Mouse (Mus musculus) G1E (cell line): ENCODE measurements around the gene Rab30. TPM values are rescaled to one million over a fixed set of nuclear protein-coding genes. Genes with fewer than 3 reads are reported as not detected.

Experiments used
- ATAC-seq: 2 replicates; pipeline ENCODE4 v1.8.0; 2016; ENCODE audit warnings: mild to moderate bottlenecking; ENCODE audit not compliant: insufficient number of reproducible peaks, poor library complexity, low FRiP score, severe bottlenecking; ENCODE audit errors: extremely low read depth
- DNase-seq: peaks from one replicate; pipeline ENCODE4 v3.0.0; 2012; ENCODE audit warnings: low spot score
- H3K27me3 ChIP-seq: 2 replicates; pipeline ENCODE4 v1.6.1; 2012; ENCODE audit warnings: mild to moderate bottlenecking, low read length, inconsistent platforms; ENCODE audit not compliant: insufficient read depth
- H3K36me3 ChIP-seq: replicated peaks from 2 replicates; pipeline ENCODE3; 2012; ENCODE audit warnings: mild to moderate bottlenecking, inconsistent platforms
- H3K4me1 ChIP-seq: 2 replicates; pipeline ENCODE4 v1.6.1; 2012; ENCODE audit warnings: low read depth, low read length, inconsistent platforms, mixed read lengths; ENCODE audit not compliant: insufficient read depth
- H3K4me3 ChIP-seq: 2 replicates; pipeline ENCODE4 v1.5.1; 2012; ENCODE audit warnings: low read depth, mild to moderate bottlenecking, inconsistent platforms, low read length, moderate library complexity, mixed read lengths
- H3K9me3 ChIP-seq: replicated peaks from 2 replicates; pipeline ENCODE4 v1.6.1; 2012; ENCODE audit warnings: inconsistent platforms
- CTCF ChIP-seq: IDR thresholded peaks from 2 replicates; pipeline ENCODE4 v1.5.1; 2012; ENCODE audit warnings: low read depth, low read length, inconsistent platforms, mixed read lengths
- GATA1 ChIP-seq: IDR thresholded peaks from 2 replicates; pipeline ENCODE4 v1.6.1; 2012; ENCODE audit warnings: borderline replicate concordance, low read length, inconsistent platforms, mixed read lengths
- GATA2 ChIP-seq: IDR thresholded peaks from 2 replicates; pipeline ENCODE4 v1.6.1; 2012; ENCODE audit warnings: low read depth, low read length, inconsistent platforms, borderline replicate concordance
- POLR2AphosphoS5 ChIP-seq: IDR thresholded peaks from 2 replicates; pipeline ENCODE4 v1.6.1; 2012; ENCODE audit warnings: low read depth, low read length, inconsistent platforms; ENCODE audit not compliant: insufficient replicate concordance
- TAL1 ChIP-seq: conservative IDR thresholded peaks from 2 replicates; pipeline ENCODE4 v1.6.1; 2012; ENCODE audit warnings: low read depth, low read length, inconsistent platforms, mixed read lengths
- polyA plus RNA-seq: library from polyadenylated mRNA; stranded (reverse); fragments of >175 nt; gene quantifications from 2 replicates; pipeline ENCODE4 v1.2.3, GENCODE M21; 2012
- total RNA-seq, 2 experiments: library from RNA; stranded (forward) in 1 of 2; stranded (reverse) in 1 of 2; fragments of 200-1000 nt in 1 of 2; fragments of >200 nt in 1 of 2; fragmentation: Nextera tagmentation in 1 of 2; gene quantifications; 2 replicates each; pipeline ENCODE4 v1.2.3; 2014 to 2017

Gene Rab30
- total and polyA plus RNA-seq, 3 experiments, result 0.08 to 4.4 (median 1.6) TPM

DNA sequence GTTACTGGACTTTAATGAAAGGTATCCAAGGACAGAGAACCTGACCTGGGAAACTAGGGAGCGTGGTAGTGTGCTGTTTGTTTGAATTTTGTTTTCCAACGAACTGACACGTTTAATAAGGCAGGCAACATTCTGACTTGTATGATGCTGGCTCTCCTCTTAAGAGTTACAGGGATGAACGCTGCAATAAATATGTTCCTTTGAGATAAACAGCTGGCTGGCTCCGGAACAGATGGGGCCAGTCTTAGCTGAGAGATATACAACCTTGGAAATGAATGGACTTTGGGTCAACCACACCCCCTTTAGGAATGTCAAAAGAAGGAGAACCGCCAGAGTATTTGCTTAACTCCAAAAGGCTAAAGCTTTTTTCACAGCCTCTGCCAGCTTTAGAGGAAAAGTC lies 1.4 kb downstream of the Rab30 start:
- H3K4me3 ChIP-seq, result peak overlapping the region; percentile 88; the same call in 1 of the 2 replicates
- no peak for TF ChIP-seq GATA2
- TF ChIP-seq POLR2AphosphoS5, result no peak
- peak; percentile 46 for TF ChIP-seq TAL1
- TF ChIP-seq CTCF, result no peak
- no peak for TF ChIP-seq GATA1
- no peaks in the 10 kb centered on the region for H3K9me3 ChIP-seq
- no peak for ATAC-seq
- no peak for DNase-seq
- peaks cover 8% of the 10 kb centered on the region; the same call in 1 of the 2 replicates for H3K27me3 ChIP-seq
- H3K36me3 ChIP-seq, result peaks cover 14% of the 10 kb centered on the region
- H3K4me1 ChIP-seq, result peaks cover 34% of the 10 kb centered on the region

DNA sequence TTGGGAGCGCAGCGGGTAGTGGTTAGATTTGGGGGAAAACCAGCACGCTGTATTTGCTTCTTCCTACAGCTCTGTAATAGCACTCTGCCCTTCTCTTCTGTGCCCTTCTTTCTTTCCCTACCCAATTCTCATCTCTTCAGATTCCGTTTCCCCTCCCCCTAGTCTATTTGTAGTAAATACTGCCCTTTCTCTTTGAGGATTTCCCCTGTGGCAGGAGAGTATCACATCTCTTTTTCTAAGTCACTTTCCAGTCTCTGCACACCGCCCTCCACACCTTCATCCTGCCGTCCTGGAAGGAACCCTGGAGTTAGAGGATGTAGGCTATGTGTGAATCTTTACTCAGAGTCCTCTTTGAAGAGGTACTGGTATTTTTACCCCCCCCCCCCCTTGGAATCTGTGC lies 1.9 kb downstream of the Rab30 start:
- H3K4me3 ChIP-seq, result no peak overlapping the region
- peaks cover 33% of the 10 kb centered on the region for H3K4me1 ChIP-seq
- peaks cover 8% of the 10 kb centered on the region; the same call in 1 of the 2 replicates for H3K27me3 ChIP-seq
- peaks cover 9% of the 10 kb centered on the region for H3K36me3 ChIP-seq
- no peaks in the 10 kb centered on the region for H3K9me3 ChIP-seq
- DNase-seq (no peak), ATAC-seq (no peak)
- no peak for TF ChIP-seq CTCF
- no peak for TF ChIP-seq TAL1
- no peak for TF ChIP-seq GATA1

- ATAC-seq (no peak), DNase-seq (no peak)
- Histone ChIP-seq H3K9me3 (no peaks in the 10 kb centered on the region), H3K4me1 (no peaks in the 10 kb centered on the region), H3K27me3 (0 out of 2 replicates have a peak, but pooled peaks cover 6% of the 10 kb centered on the region), H3K4me3 (no peak overlapping the region), H3K36me3 (no peaks in the 10 kb centered on the region)
- TF ChIP-seq POLR2AphosphoS5, result no peak
- no peak for TF ChIP-seq GATA2
- no peak for TF ChIP-seq CTCF
- no peak for TF ChIP-seq TAL1
- TF ChIP-seq GATA1, result no peak
Observed at GRCm38 (mm10) chr7:92750395-92750794, 9.0 kb downstream of the Rab30 start.

DNA sequence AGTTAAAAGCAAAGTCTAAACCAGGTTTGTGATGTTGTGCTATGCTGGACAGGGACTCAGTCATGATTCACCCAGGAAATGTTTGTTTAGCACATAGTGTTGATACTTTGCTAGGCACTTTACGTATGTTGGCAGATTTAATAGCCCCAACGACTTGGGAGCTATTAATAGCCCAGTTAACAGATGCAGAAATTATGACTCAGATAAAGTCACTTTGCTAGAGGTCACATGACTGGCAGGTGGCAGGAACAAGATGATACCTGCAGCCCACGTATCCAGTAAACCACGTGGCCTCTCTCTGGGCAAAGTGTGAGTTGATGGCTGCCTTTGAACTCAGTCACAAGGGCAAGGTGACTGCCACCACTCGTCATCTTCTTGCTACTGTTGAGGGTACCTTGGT lies 16.7 kb downstream of the Rab30 start:
- ATAC-seq (no peak), DNase-seq (no peak)
- Histone ChIP-seq H3K27me3 (no peaks in the 10 kb centered on the region), H3K9me3 (no peaks in the 10 kb centered on the region), H3K4me3 (no peak overlapping the region), H3K36me3 (no peaks in the 10 kb centered on the region), H3K4me1 (no peaks in the 10 kb centered on the region)
- TF ChIP-seq POLR2AphosphoS5 (no peak), CTCF (no peak), GATA2 (no peak), GATA1 (no peak), TAL1 (no peak)

GRCm38 (mm10) chr7:92760651-92761050 lies 19.2 kb downstream of the Rab30 start:
- TF ChIP-seq GATA2 (no peak), GATA1 (no peak), POLR2AphosphoS5 (no peak), CTCF (no peak), TAL1 (no peak)
- no peak overlapping the region for H3K4me3 ChIP-seq
- no peaks in the 10 kb centered on the region for H3K9me3 ChIP-seq
- ATAC-seq (no peak), DNase-seq (no peak)
- no peaks in the 10 kb centered on the region for H3K4me1 ChIP-seq
- H3K36me3 ChIP-seq, result no peaks in the 10 kb centered on the region
- H3K27me3 ChIP-seq, result no peaks in the 10 kb centered on the region

- ATAC-seq (no peak), DNase-seq (no peak)
- no peaks in the 10 kb centered on the region for H3K36me3 ChIP-seq
- no peaks in the 10 kb centered on the region for H3K4me1 ChIP-seq
- no peak overlapping the region for H3K4me3 ChIP-seq
- H3K9me3 ChIP-seq, result no peaks in the 10 kb centered on the region
- no peak for TF ChIP-seq POLR2AphosphoS5
- TF ChIP-seq GATA1, result no peak
- no peak for TF ChIP-seq GATA2
- TF ChIP-seq TAL1, result no peak
- TF ChIP-seq CTCF, result no peak
- no peaks in the 10 kb centered on the region for H3K27me3 ChIP-seq
Observed at GRCm38 (mm10) chr7:92761161-92761560, 19.8 kb downstream of the Rab30 start.

DNA sequence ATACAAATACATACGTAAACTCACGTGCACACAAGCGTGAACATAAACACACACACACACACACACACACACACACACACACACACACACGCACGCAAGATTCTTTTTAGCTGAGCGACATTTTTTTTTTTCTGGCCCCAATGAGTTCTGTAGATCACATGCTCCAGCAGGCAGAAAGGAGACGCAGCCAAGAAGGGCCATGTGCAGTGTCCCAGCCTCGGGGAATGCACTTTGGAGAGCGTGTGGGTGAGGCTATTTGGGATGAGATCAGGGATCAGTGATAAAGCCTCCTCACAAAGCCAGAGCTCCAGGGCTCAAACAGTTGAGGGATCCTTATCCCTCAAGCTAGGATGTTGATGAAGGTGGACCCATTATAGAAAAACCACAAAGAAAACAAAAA lies 24.0 kb downstream of the Rab30 start:
- DNase-seq, result no peak

More for the DNA sequence above, 24.0 kb downstream of the Rab30 start:
- TF ChIP-seq GATA1 (no peak), POLR2AphosphoS5 (no peak), CTCF (no peak), GATA2 (no peak), TAL1 (no peak)
- H3K27me3 ChIP-seq, result peaks cover 2% of the 10 kb centered on the region; the same call in 1 of the 2 replicates
- no peaks in the 10 kb centered on the region for H3K9me3 ChIP-seq
- no peaks in the 10 kb centered on the region for H3K4me1 ChIP-seq
- no peak overlapping the region for H3K4me3 ChIP-seq
- no peaks in the 10 kb centered on the region for H3K36me3 ChIP-seq
- ATAC-seq, result no peak
